Comparison of ENCODE assay signal across 8 mouse cellular contexts in genomic region chr8:70700555-70700922, GRCm38 (mm10). TPM values are rescaled to one million over a fixed set of nuclear protein-coding genes. Genes with fewer than 3 reads are reported as not detected.
DNase-seq lines count a peak whose midpoint lies in the region; ATAC-seq and TF ChIP-seq lines count a peak whose summit lies in the region.

No protein-coding gene starts in this region.

- H3K4me2 ChIP-seq in heart, embryonic 12.5 days: peak overlapping the region; percentile 87
- peak overlapping the region; percentile 70 for H3K4me2 ChIP-seq in kidney, embryonic 16.5 days (replicated peaks; ENCODE audit: low read depth, low read length)
- peak overlapping the region; percentile 89 for H3K4me2 ChIP-seq in myocyte (ENCODE audit: low read depth)

- TF ChIP-seq CTCF in bone marrow macrophage, adult 2 months (IDR thresholded peaks at IDR 0.05; ENCODE audit: low read depth, low read length): peak; percentile 50
- peak; percentile 87 for TF ChIP-seq CTCF in liver, adult 2 months (IDR thresholded peaks at IDR 0.05; ENCODE audit: low read depth, low read length)

- peak; percentile 96 for DNase-seq in A20 (ENCODE audit: low read depth, low spot score)
- peak; percentile 83 for DNase-seq in liver, adult 2 months (ENCODE audit: extremely low read depth, low read depth, low spot score)
- DNase-seq in spleen, postnatal 4 days (ENCODE audit: low spot score in 2 of 2): peak; percentile 88 to 93

- WGBS in heart, embryonic 12.5 days: under 1% methylated on average over 20 of the region's 20 CpGs
- under 1% methylated on average over 14 of the region's 20 CpGs for whole genome bisulfite sequencing in kidney, embryonic 16.5 days
- WGBS in liver, adult 2 months: under 1% methylated on average over 20 of the region's 20 CpGs

- peak overlapping the region; percentile 97 for H3K27ac ChIP-seq in bone marrow macrophage, adult 2 months (ENCODE audit: insufficient read depth, low read depth, low read length)
- H3K27ac ChIP-seq in heart, embryonic 12.5 days (ENCODE audit: poor library complexity, severe bottlenecking): peak overlapping the region; percentile 99
- H3K27ac ChIP-seq in kidney, embryonic 16.5 days (ENCODE audit: low read length): peak overlapping the region; percentile 98
- H3K27ac ChIP-seq in liver, adult 2 months (replicated peaks; ENCODE audit: insufficient read depth, low read depth, low read length): peak overlapping the region; percentile 34

- peaks cover 30% of the 10 kb centered on the region for H3K4me1 ChIP-seq in bone marrow macrophage, adult 2 months (ENCODE audit: control insufficient read depth, insufficient read depth, low read length)
- peaks cover 55% of the 10 kb centered on the region for H3K4me1 ChIP-seq in erythroblast, embryonic 14.5 days (ENCODE audit: control insufficient read depth)
- peaks cover 46% of the 10 kb centered on the region for H3K4me1 ChIP-seq in heart, embryonic 12.5 days (replicated peaks)
- H3K4me1 ChIP-seq in kidney, embryonic 16.5 days (ENCODE audit: insufficient read depth, low read length): peaks cover 46% of the 10 kb centered on the region
- peaks cover 14% of the 10 kb centered on the region for H3K4me1 ChIP-seq in liver, adult 2 months (ENCODE audit: control insufficient read depth, insufficient read depth, low read length)

- peaks cover 4% of the 10 kb centered on the region for H3K36me3 ChIP-seq in erythroblast, embryonic 14.5 days (ENCODE audit: control insufficient read depth)
- H3K36me3 ChIP-seq in heart, embryonic 12.5 days: peaks cover 25% of the 10 kb centered on the region
- H3K36me3 ChIP-seq in kidney, embryonic 16.5 days (ENCODE audit: insufficient read depth, low read length): peaks cover 23% of the 10 kb centered on the region; the same call in 1 of the 2 replicates
- no peaks in the 10 kb centered on the region for H3K36me3 ChIP-seq in liver, adult 2 months (ENCODE audit: control insufficient read depth, insufficient read depth, low read length)
- no peaks in the 10 kb centered on the region for H3K36me3 ChIP-seq in myocyte (ENCODE audit: control insufficient read depth, insufficient read depth)

- H3K79me2 ChIP-seq in liver, adult 2 months (ENCODE audit: control insufficient read depth, insufficient read depth, low read length): peaks cover 9% of the 10 kb centered on the region; the same call in 1 of the 2 replicates
- peaks cover 20% of the 10 kb centered on the region for H3K79me2 ChIP-seq in myocyte (ENCODE audit: control insufficient read depth, insufficient read depth)

- peak; percentile 17 for ATAC-seq in heart, embryonic 12.5 days (ENCODE audit: insufficient number of reproducible peaks, low FRiP score)
- ATAC-seq in kidney, embryonic 16.5 days (ENCODE audit: low FRiP score, low TSS enrichment): no peak

- no peaks in the 10 kb centered on the region for H3K9me3 ChIP-seq in erythroblast, embryonic 14.5 days (ENCODE audit: control insufficient read depth, low read length)
- no peaks in the 10 kb centered on the region for H3K9me3 ChIP-seq in heart, embryonic 12.5 days (replicated peaks)
- no peaks in the 10 kb centered on the region for H3K9me3 ChIP-seq in kidney, embryonic 16.5 days (ENCODE audit: low read length)

- H3ac ChIP-seq in myocyte (ENCODE audit: control insufficient read depth, insufficient read length): peak overlapping the region; percentile 68

- peak overlapping the region; percentile 100 for H3K9ac ChIP-seq in heart, embryonic 12.5 days
- H3K9ac ChIP-seq in kidney, embryonic 16.5 days (replicated peaks; ENCODE audit: low read length): peak overlapping the region; percentile 99
- no peak overlapping the region; the same call in 1 of the 2 replicates for H3K9ac ChIP-seq in liver, adult 2 months (ENCODE audit: low read depth, low read length)

- H3K27me3 ChIP-seq in erythroblast, embryonic 14.5 days (ENCODE audit: control insufficient read depth): no peaks in the 10 kb centered on the region
- no peaks in the 10 kb centered on the region for H3K27me3 ChIP-seq in heart, embryonic 12.5 days (replicated peaks)
- no peaks in the 10 kb centered on the region for H3K27me3 ChIP-seq in kidney, embryonic 16.5 days (ENCODE audit: insufficient read depth, low read length)
- no peaks in the 10 kb centered on the region for H3K27me3 ChIP-seq in liver, adult 2 months (ENCODE audit: control insufficient read depth, insufficient read depth, low read length)
- no peaks in the 10 kb centered on the region for H3K27me3 ChIP-seq in myocyte (ENCODE audit: control insufficient read depth, insufficient read depth, insufficient read length)

- no peak for TF ChIP-seq POLR2A in bone marrow macrophage, adult 2 months (IDR thresholded peaks at IDR 0.05; ENCODE audit: borderline replicate concordance, low read depth, low read length)
- TF ChIP-seq POLR2A in liver, adult 2 months (IDR thresholded peaks at IDR 0.05; ENCODE audit: extremely low read depth, insufficient read depth, low read length): peak; percentile 55; the same call in 1 of the 2 replicates
- TF ChIP-seq POLR2A in myocyte (IDR thresholded peaks at IDR 0.05; ENCODE audit: insufficient read length, low read depth): peak; percentile 68

- H3K4me3 ChIP-seq in bone marrow macrophage, adult 2 months (ENCODE audit: insufficient read depth, low read length): peak overlapping the region; percentile 99
- peak overlapping the region; percentile 70 for H3K4me3 ChIP-seq in erythroblast, embryonic 14.5 days (replicated peaks)
- peak overlapping the region; percentile 92 for H3K4me3 ChIP-seq in heart, embryonic 12.5 days
- H3K4me3 ChIP-seq in kidney, embryonic 16.5 days (ENCODE audit: low read length): peak overlapping the region; percentile 90
- H3K4me3 ChIP-seq in liver, adult 2 months (ENCODE audit: insufficient read depth, low read depth, low read length): peak overlapping the region; percentile 73
- peak overlapping the region; percentile 94 for H3K4me3 ChIP-seq in myocyte

TF ChIP-seq in myocyte, 11 proteins besides CTCF, POLR2A, EP300 and RAD21:
- no peak for TF ChIP-seq SRF (IDR thresholded peaks at IDR 0.05; ENCODE audit: control insufficient read depth, insufficient read length, low read depth)
- no peak for TF ChIP-seq TCF12 (IDR thresholded peaks at IDR 0.05; ENCODE audit: insufficient read depth, poor library complexity, severe bottlenecking)
- TF ChIP-seq MYOG (IDR thresholded peaks at IDR 0.05; ENCODE audit: control insufficient read depth in 1 of 3, insufficient read depth in 1 of 3, insufficient read length in 2 of 3, low read depth in 2 of 3): peak in 2 of 3 experiments; percentile 79 to 83
- TF ChIP-seq MYOD1 (IDR thresholded peaks at IDR 0.05; ENCODE audit: control insufficient read depth in 1 of 3, insufficient read length in 2 of 3, low read depth in 2 of 3): peak in 2 of 3 experiments; percentile 68 to 83
- no peak for TF ChIP-seq E2F4 (IDR thresholded peaks at IDR 0.05; ENCODE audit: insufficient read depth)
- peak; percentile 84 for TF ChIP-seq POLR2AphosphoS2 (IDR thresholded peaks at IDR 0.05; ENCODE audit: insufficient read length, low read depth)
- TF ChIP-seq TCF3 (IDR thresholded peaks at IDR 0.05; ENCODE audit: insufficient read length, low read depth): peak; percentile 50

RNA-seq across cellular contexts. Expression of gene Jund, which starts 1.8 kb away (rescaled TPM):
- 102 and 111 TPM in 2 replicates for polyA plus RNA-seq in bone marrow macrophage, adult 2 months (2012; ENCODE audit: insufficient read depth, insufficient read length, missing spikeins)
- polyA plus RNA-seq in erythroblast, embryonic 14.5 days (2012): 816 and 971 TPM in 2 replicates
- 183 and 206 TPM in 2 replicates for polyA plus RNA-seq in heart, embryonic 12.5 days (2016; fragmentation: Nextera tagmentation; extraction: Ambion mirVana)
- polyA plus RNA-seq in kidney, embryonic 16.5 days (2015; fragmentation: Nextera tagmentation; extraction: Ambion mirVana): 42.1 and 47.4 TPM in 2 replicates
- 26.6 and 36.6 TPM in 2 replicates for total RNA-seq in liver, adult 2 months (2014; rRNA removed)
- 111 and 120 TPM in 2 replicates for polyA plus RNA-seq in liver, adult 2 months (2012; rRNA removed)
- polyA plus RNA-seq in myocyte (2012; fragmentation: generic; extraction: Trizol): 246 TPM

RNA-seq across cellular contexts. Expression of gene Iqcn, which starts 2.7 kb away (rescaled TPM):
- not detected in 2 replicates for polyA plus RNA-seq in bone marrow macrophage, adult 2 months (2012; ENCODE audit: insufficient read depth, insufficient read length, missing spikeins)
- 0.02 TPM in 1 of 2 replicates, not detected in the other for polyA plus RNA-seq in erythroblast, embryonic 14.5 days (2012)
- 0.04 and 0.06 TPM in 2 replicates for polyA plus RNA-seq in heart, embryonic 12.5 days (2016; fragmentation: Nextera tagmentation; extraction: Ambion mirVana)
- polyA plus RNA-seq in kidney, embryonic 16.5 days (2015; fragmentation: Nextera tagmentation; extraction: Ambion mirVana): 0.04 and 0.06 TPM in 2 replicates
- total RNA-seq in liver, adult 2 months (2014; rRNA removed): not detected in 2 replicates
- not detected in 2 replicates for polyA plus RNA-seq in liver, adult 2 months (2012; rRNA removed)
- 0.02 TPM for polyA plus RNA-seq in myocyte (2012; fragmentation: generic; extraction: Trizol)

RNA-seq across cellular contexts. Expression of gene Gm3336, which starts 17.8 kb away (rescaled TPM):
- not detected in 2 replicates for polyA plus RNA-seq in bone marrow macrophage, adult 2 months (2012; ENCODE audit: insufficient read depth, insufficient read length, missing spikeins)
- not detected in 2 replicates for polyA plus RNA-seq in erythroblast, embryonic 14.5 days (2012)
- not detected in 2 replicates for polyA plus RNA-seq in heart, embryonic 12.5 days (2016; fragmentation: Nextera tagmentation; extraction: Ambion mirVana)
- 0.52 and 0.76 TPM in 2 replicates for polyA plus RNA-seq in kidney, embryonic 16.5 days (2015; fragmentation: Nextera tagmentation; extraction: Ambion mirVana)
- 0.28 and 0.54 TPM in 2 replicates for total RNA-seq in liver, adult 2 months (2014; rRNA removed)
- polyA plus RNA-seq in liver, adult 2 months (2012; rRNA removed): 0.11 and 1.0 TPM in 2 replicates
- 0.23 TPM for polyA plus RNA-seq in myocyte (2012; fragmentation: generic; extraction: Trizol)

RNA-seq across cellular contexts. Expression of gene Pde4c, which starts 23.0 kb away (rescaled TPM):
- polyA plus RNA-seq in bone marrow macrophage, adult 2 months (2012; ENCODE audit: insufficient read depth, insufficient read length, missing spikeins): not detected in 2 replicates
- 0.02 TPM in 1 of 2 replicates, not detected in the other for polyA plus RNA-seq in erythroblast, embryonic 14.5 days (2012)
- polyA plus RNA-seq in heart, embryonic 12.5 days (2016; fragmentation: Nextera tagmentation; extraction: Ambion mirVana): 0.05 and 0.09 TPM in 2 replicates
- polyA plus RNA-seq in kidney, embryonic 16.5 days (2015; fragmentation: Nextera tagmentation; extraction: Ambion mirVana): 8.8 and 11.6 TPM in 2 replicates
- total RNA-seq in liver, adult 2 months (2014; rRNA removed): 10.6 and 16.3 TPM in 2 replicates
- 26.5 and 28.0 TPM in 2 replicates for polyA plus RNA-seq in liver, adult 2 months (2012; rRNA removed)
- polyA plus RNA-seq in myocyte (2012; fragmentation: generic; extraction: Trizol): 0.10 TPM

RNA-seq across cellular contexts. Expression of gene Lsm4, which starts 27.5 kb away (rescaled TPM):
- 62.3 and 65.9 TPM in 2 replicates for polyA plus RNA-seq in bone marrow macrophage, adult 2 months (2012; ENCODE audit: insufficient read depth, insufficient read length, missing spikeins)
- polyA plus RNA-seq in erythroblast, embryonic 14.5 days (2012): 70.4 and 88.0 TPM in 2 replicates
- 289 and 301 TPM in 2 replicates for polyA plus RNA-seq in heart, embryonic 12.5 days (2016; fragmentation: Nextera tagmentation; extraction: Ambion mirVana)
- 272 and 281 TPM in 2 replicates for polyA plus RNA-seq in kidney, embryonic 16.5 days (2015; fragmentation: Nextera tagmentation; extraction: Ambion mirVana)
- 30.8 and 35.4 TPM in 2 replicates for total RNA-seq in liver, adult 2 months (2014; rRNA removed)
- 35.4 and 51.8 TPM in 2 replicates for polyA plus RNA-seq in liver, adult 2 months (2012; rRNA removed)
- 178 TPM for polyA plus RNA-seq in myocyte (2012; fragmentation: generic; extraction: Trizol)

Comparison
In these comparisons a context has a peak if more than half of its experiments do, and no peak if none do; other contexts are left out.
1. H3K27ac ChIP-seq: peak in every context shown above with its lines; median percentile 99 in heart, embryonic 12.5 days; 98 in kidney, embryonic 16.5 days; 97 in bone marrow macrophage, adult 2 months; 34 in liver, adult 2 months.